ENCODE assay signal across 11 mouse cellular contexts in genomic region chr13:43935284-43935683, GRCm38 (mm10).
DNase-seq lines count a peak whose midpoint lies in the region; ATAC-seq and TF ChIP-seq lines count a peak whose summit lies in the region.
"Had no signal": no experiment of that assay in that cellular context is flagged by ENCODE, and none has a peak within 500 bp of the region (broad histone marks: within the 10 kb centered on the region; RNA-seq: fewer than 3 reads in every experiment).

No protein-coding gene starts in this region.

- no peak overlapping the region for H3K4me2 ChIP-seq in limb, embryonic 14.5 days (replicated peaks; ENCODE audit: low read depth, low read length, severe bottlenecking)
- H3K4me2 ChIP-seq in stomach, postnatal 0 days (replicated peaks; ENCODE audit: low read depth), result no peak overlapping the region
- H3K4me2 ChIP-seq in forebrain, embryonic 16.5 days (ENCODE audit: low read length), result no peak overlapping the region
- H3K4me2 ChIP-seq: embryonic facial prominence, embryonic 15.5 days; limb, embryonic 12.5 days had no signal

- no peaks in the 10 kb centered on the region for H3K9me3 ChIP-seq in limb, embryonic 14.5 days (ENCODE audit: control insufficient read depth, low read length)
- H3K9me3 ChIP-seq in stomach, postnatal 0 days (ENCODE audit: control insufficient read depth, low read length), result no peaks in the 10 kb centered on the region
- H3K9me3 ChIP-seq in forebrain, embryonic 16.5 days (ENCODE audit: control insufficient read depth, low read length), result no peaks in the 10 kb centered on the region
- H3K9me3 ChIP-seq: embryonic facial prominence, embryonic 15.5 days; limb, embryonic 12.5 days had no signal

- H3K9ac ChIP-seq in liver, adult 2 months (ENCODE audit: low read depth, low read length), result no peak overlapping the region
- no peak overlapping the region for H3K9ac ChIP-seq in limb, embryonic 14.5 days (ENCODE audit: low read depth, low read length, severe bottlenecking)
- H3K9ac ChIP-seq in stomach, postnatal 0 days (ENCODE audit: low read length), result no peak overlapping the region
- no peak overlapping the region for H3K9ac ChIP-seq in forebrain, embryonic 16.5 days (replicated peaks; ENCODE audit: low read depth, low read length)
- H3K9ac ChIP-seq: embryonic facial prominence, embryonic 15.5 days; limb, embryonic 12.5 days had no signal

- no peak for ATAC-seq in limb, embryonic 14.5 days (ENCODE audit: low FRiP score, low read depth)
- ATAC-seq in stomach, postnatal 0 days (ENCODE audit: low FRiP score, low TSS enrichment), result no peak
- no peak for ATAC-seq in forebrain, embryonic 16.5 days

- WGBS in liver, adult 2 months, result 48% methylated on average over 6 of the region's 6 CpGs
- WGBS in limb, embryonic 14.5 days, result 78% methylated on average over 6 of the region's 6 CpGs
- WGBS in stomach, postnatal 0 days, result 35% methylated on average over 6 of the region's 6 CpGs
- 87% methylated on average over 6 of the region's 6 CpGs for WGBS in forebrain, embryonic 16.5 days

- no peak for TF ChIP-seq CTCF in liver, adult 2 months (IDR thresholded peaks at IDR 0.05; ENCODE audit: low read depth, low read length)
- no peak for TF ChIP-seq CTCF in stomach, postnatal 0 days (IDR thresholded peaks at IDR 0.05; ENCODE audit: low read depth)

- no peaks in the 10 kb centered on the region for H3K27me3 ChIP-seq in liver, adult 2 months (ENCODE audit: control insufficient read depth, insufficient read depth, low read length)
- H3K27me3 ChIP-seq in limb, embryonic 14.5 days (ENCODE audit: control insufficient read depth, insufficient read depth, low read length), result no peaks in the 10 kb centered on the region
- no peaks in the 10 kb centered on the region for H3K27me3 ChIP-seq in stomach, postnatal 0 days (ENCODE audit: control insufficient read depth, insufficient read depth, low read length)
- no peaks in the 10 kb centered on the region for H3K27me3 ChIP-seq in forebrain, embryonic 16.5 days (replicated peaks; ENCODE audit: control insufficient read depth, insufficient read depth, low read length)
- H3K27me3 ChIP-seq: embryonic facial prominence, embryonic 15.5 days; limb, embryonic 12.5 days had no signal

- DNase-seq in liver, adult 2 months (ENCODE audit: extremely low read depth, low read depth, low spot score), result peak; percentile 72
- DNase-seq in liver (no peak), MN1 (ENCODE audit: low spot score) (no peak)
- peak; percentile 82 for DNase-seq in adrenal gland, adult 2 months
- DNase-seq in heart, postnatal 25 days (ENCODE audit: low spot score), result peak; percentile 33
- DNase-seq in limb, embryonic 14.5 days (ENCODE audit: low spot score), result peak; percentile 35
- no peak for DNase-seq in stomach, postnatal 0 days (ENCODE audit: low spot score)
- DNase-seq: cerebellum, adult 11 months had no signal

- no peaks in the 10 kb centered on the region for H3K79me2 ChIP-seq in liver, adult 2 months (ENCODE audit: control insufficient read depth, insufficient read depth, low read length)

- no peak overlapping the region for H3K4me3 ChIP-seq in liver, adult 2 months (ENCODE audit: insufficient read depth, low read depth, low read length)
- H3K4me3 ChIP-seq in limb, embryonic 14.5 days (replicated peaks; ENCODE audit: low read length), result no peak overlapping the region
- H3K4me3 ChIP-seq in stomach, postnatal 0 days (ENCODE audit: low read depth, low read length), result no peak overlapping the region
- H3K4me3 ChIP-seq in forebrain, embryonic 16.5 days (replicated peaks; ENCODE audit: low read length), result no peak overlapping the region
- H3K4me3 ChIP-seq: embryonic facial prominence, embryonic 15.5 days; limb, embryonic 12.5 days had no signal

- TF ChIP-seq POLR2A in liver, adult 2 months (IDR thresholded peaks at IDR 0.05; ENCODE audit: extremely low read depth, insufficient read depth, low read length), result no peak
- no peak for TF ChIP-seq POLR2A in limb, embryonic 14.5 days (IDR thresholded peaks at IDR 0.05; ENCODE audit: borderline replicate concordance, extremely low read depth, insufficient read depth, insufficient read length)

- H3K27ac ChIP-seq in liver, adult 2 months (replicated peaks; ENCODE audit: insufficient read depth, low read depth, low read length), result no peak overlapping the region
- no peak overlapping the region for H3K27ac ChIP-seq in limb, embryonic 14.5 days (replicated peaks; ENCODE audit: low read depth, low read length)
- no peak overlapping the region for H3K27ac ChIP-seq in stomach, postnatal 0 days (replicated peaks)
- H3K27ac ChIP-seq in forebrain, embryonic 16.5 days (ENCODE audit: low read length), result no peak overlapping the region
- H3K27ac ChIP-seq: embryonic facial prominence, embryonic 15.5 days; limb, embryonic 12.5 days had no signal

- H3K36me3 ChIP-seq in liver, adult 2 months (ENCODE audit: control insufficient read depth, insufficient read depth, low read length), result no peaks in the 10 kb centered on the region
- no peaks in the 10 kb centered on the region for H3K36me3 ChIP-seq in limb, embryonic 14.5 days (ENCODE audit: control insufficient read depth, insufficient read depth, low read length)
- H3K36me3 ChIP-seq in stomach, postnatal 0 days (ENCODE audit: control insufficient read depth, insufficient read depth, low read length), result no peaks in the 10 kb centered on the region
- no peaks in the 10 kb centered on the region for H3K36me3 ChIP-seq in forebrain, embryonic 16.5 days (ENCODE audit: control insufficient read depth, insufficient read depth)
- H3K36me3 ChIP-seq: embryonic facial prominence, embryonic 15.5 days; limb, embryonic 12.5 days had no signal

- no peak for TF ChIP-seq EP300 in stomach, postnatal 0 days (optimal IDR thresholded peaks at IDR 0.05)

- peaks cover 3% of the 10 kb centered on the region for H3K4me1 ChIP-seq in liver, adult 2 months (ENCODE audit: control insufficient read depth, insufficient read depth, low read length)
- H3K4me1 ChIP-seq in limb, embryonic 14.5 days (ENCODE audit: control insufficient read depth, insufficient read depth, low read length), result peaks cover 25% of the 10 kb centered on the region
- no peaks in the 10 kb centered on the region for H3K4me1 ChIP-seq in stomach, postnatal 0 days (replicated peaks; ENCODE audit: control insufficient read depth, insufficient read depth)
- peaks cover 24% of the 10 kb centered on the region for H3K4me1 ChIP-seq in forebrain, embryonic 16.5 days (replicated peaks; ENCODE audit: control insufficient read depth, insufficient read depth, low read length)

- intact Hi-C loops in heart, postnatal 25 days (cut with DNase I), result no loop called here

Comparison
In these comparisons a context has a peak if more than half of its experiments do, and no peak if none do; other contexts are left out.
1. DNase-seq: peak in liver, adult 2 months (single experiment), adrenal gland, adult 2 months (single experiment), heart, postnatal 25 days (single experiment) and limb, embryonic 14.5 days (single experiment); none in liver (single experiment), MN1 (single experiment) and stomach, postnatal 0 days (single experiment).